Mouse (Mus musculus) yolk sac, embryonic 10.5 days (tissue): ENCODE data around the gene Serpina16.

Experiments
- DNase-seq: peaks from one replicate; pipeline ENCODE4 v3.0.0-alpha.2; 2017; ENCODE audit warnings: low spot score

Gene Serpina16

GRCm38 (mm10) chr12:103656848-103657626 is 18.9 kb downstream of the Serpina16 start, which contains the start of gene Serpina6:
TSS of gene Serpina6 (minus strand) at chr12:103657212.
- DNase-seq = no peak

GRCm38 (mm10) chr12:103655123-103656044 is 20.6 kb downstream of the Serpina16 start:
- no peak for DNase-seq

GRCm38 (mm10) chr12:103653836-103654235 is 22.1 kb downstream of the Serpina16 start:
- DNase-seq = no peak

- DNase-seq = no peak
These were observed 29.6 kb downstream of the Serpina16 start for GRCm38 (mm10) chr12:103646314-103646713.

- DNase-seq = no peak
These were observed 31.3 kb downstream of the Serpina16 start for GRCm38 (mm10) chr12:103644601-103645000.

- no peak for DNase-seq
These were observed 32.1 kb downstream of the Serpina16 start for GRCm38 (mm10) chr12:103643818-103644217.

GRCm38 (mm10) chr12:103643336-103643735 is 32.6 kb downstream of the Serpina16 start:
- DNase-seq = peak; percentile 61

- peak; percentile 51 for DNase-seq
These were observed 40.1 kb downstream of the Serpina16 start for GRCm38 (mm10) chr12:103635846-103636245.

GRCm38 (mm10) chr12:103634430-103634829 is 41.5 kb downstream of the Serpina16 start:
- no peak for DNase-seq

- peak; percentile 78 for DNase-seq
These were observed 44.7 kb downstream of the Serpina16 start, which contains the start of gene Serpina10 for GRCm38 (mm10) chr12:103631203-103631612. TSS of gene Serpina10 (minus strand) at chr12:103631444.
